Mouse (Mus musculus): ENCODE measurements around the gene Mboat1. TPM values are rescaled to one million over a fixed set of nuclear protein-coding genes. Genes with fewer than 3 reads are reported as not detected.

Gene Mboat1
- polyA plus RNA-seq (2015; fragmentation: Nextera tagmentation; extraction: Ambion mirVana) = 3.0 and 3.4 TPM in 2 replicates

- peak within 1 kb of the TSS; percentile 83 for H3K9ac ChIP-seq (replicated peaks)
- H3K27me3 ChIP-seq = peaks cover 28% of the 10 kb centered on the region
- H3K27ac ChIP-seq = no peak within 1 kb of the TSS
- H3K4me3 ChIP-seq (replicated peaks) = peak within 1 kb of the TSS; percentile 70
- no peaks in the 10 kb centered on the region for H3K36me3 ChIP-seq
- under 1% methylated on average over 40 of the region's 55 CpGs for WGBS
- H3K4me2 ChIP-seq (replicated peaks) = peak within 1 kb of the TSS; percentile 94
- 0 out of 2 replicates have a peak, but pooled peaks cover 7% of the 10 kb centered on the region for H3K4me1 ChIP-seq (replicated peaks)
- ATAC-seq = peak; percentile 96
- H3K9me3 ChIP-seq = no peaks in the 10 kb centered on the region
Measured at GRCm38 (mm10) chr13:30136243-30136922, at the start of gene Mboat1. TSS of gene Mboat1 (plus strand) at chr13:30136489.

- ATAC-seq = no peak
- WGBS = 32% methylated on average over 2 of the region's 2 CpGs
- no peaks in the 10 kb centered on the region for H3K4me1 ChIP-seq (replicated peaks)
Measured at GRCm38 (mm10) chr13:30093086-30093485, 43.2 kb upstream of the Mboat1 start.

GRCm38 (mm10) chr13:30095851-30096250 is 40.4 kb upstream of the Mboat1 start:
- Histone ChIP-seq H3K27me3 (no peaks in the 10 kb centered on the region), H3K4me3 (replicated peaks) (no peak overlapping the region), H3K4me1 (replicated peaks) (no peaks in the 10 kb centered on the region), H3K27ac (no peak overlapping the region), H3K9ac (replicated peaks) (no peak overlapping the region), H3K36me3 (no peaks in the 10 kb centered on the region), H3K9me3 (no peaks in the 10 kb centered on the region), H3K4me2 (replicated peaks) (no peak overlapping the region)
- ATAC-seq = no peak
- 81% methylated on average over 4 of the region's 4 CpGs for WGBS

More at GRCm38 (mm10) chr13:30093086-30093485, 43.2 kb upstream of the Mboat1 start:
- Histone ChIP-seq H3K27ac (no peak overlapping the region), H3K36me3 (no peaks in the 10 kb centered on the region), H3K9me3 (peaks cover 6% of the 10 kb centered on the region; the same call in 1 of the 2 replicates), H3K27me3 (no peaks in the 10 kb centered on the region), H3K9ac (replicated peaks) (no peak overlapping the region), H3K4me3 (replicated peaks) (no peak overlapping the region), H3K4me2 (replicated peaks) (no peak overlapping the region)

- H3K36me3 ChIP-seq = no peaks in the 10 kb centered on the region
- H3K27ac ChIP-seq = no peak overlapping the region
- no peak overlapping the region for H3K9ac ChIP-seq (replicated peaks)
- H3K9me3 ChIP-seq = no peaks in the 10 kb centered on the region
- no peaks in the 10 kb centered on the region for H3K27me3 ChIP-seq
- 76% methylated on average over 4 of the region's 4 CpGs for WGBS
- ATAC-seq = no peak
- no peaks in the 10 kb centered on the region for H3K4me1 ChIP-seq (replicated peaks)
- H3K4me3 ChIP-seq (replicated peaks) = no peak overlapping the region
- no peak overlapping the region for H3K4me2 ChIP-seq (replicated peaks)
Measured at GRCm38 (mm10) chr13:30096536-30096935, 39.8 kb upstream of the Mboat1 start.

GRCm38 (mm10) chr13:30109001-30109600 is 27.2 kb upstream of the Mboat1 start:
- H3K9me3 ChIP-seq = no peaks in the 10 kb centered on the region
- 89% methylated on average over 4 of the region's 4 CpGs for WGBS
- H3K27ac ChIP-seq = no peak overlapping the region
- ATAC-seq = no peak
- H3K27me3 ChIP-seq = no peaks in the 10 kb centered on the region
- no peak overlapping the region for H3K4me3 ChIP-seq (replicated peaks)
- no peaks in the 10 kb centered on the region for H3K4me1 ChIP-seq (replicated peaks)
- no peak overlapping the region for H3K4me2 ChIP-seq (replicated peaks)
- no peak overlapping the region for H3K9ac ChIP-seq (replicated peaks)
- H3K36me3 ChIP-seq = no peaks in the 10 kb centered on the region

- no peak overlapping the region for H3K4me3 ChIP-seq (replicated peaks)
- no peaks in the 10 kb centered on the region for H3K9me3 ChIP-seq
- no peaks in the 10 kb centered on the region for H3K36me3 ChIP-seq
- no peak overlapping the region for H3K27ac ChIP-seq
- H3K9ac ChIP-seq (replicated peaks) = no peak overlapping the region
- H3K4me2 ChIP-seq (replicated peaks) = no peak overlapping the region
- ATAC-seq = no peak
- no peaks in the 10 kb centered on the region for H3K4me1 ChIP-seq (replicated peaks)
- 84% methylated on average over 5 of the region's 5 CpGs for WGBS
- H3K27me3 ChIP-seq = no peaks in the 10 kb centered on the region
Measured at GRCm38 (mm10) chr13:30115792-30116191, 20.5 kb upstream of the Mboat1 start.

- 0 out of 2 replicates have a peak, but pooled peaks cover 7% of the 10 kb centered on the region for H3K4me1 ChIP-seq (replicated peaks)
- H3K4me2 ChIP-seq (replicated peaks) = peak overlapping the region; percentile 94
- no peaks in the 10 kb centered on the region for H3K36me3 ChIP-seq
- H3K27ac ChIP-seq = no peak overlapping the region
- H3K9me3 ChIP-seq = no peaks in the 10 kb centered on the region
- H3K27me3 ChIP-seq = peaks cover 28% of the 10 kb centered on the region
- WGBS = 27% methylated on average over 13 of the region's 13 CpGs
- no peak overlapping the region; the same call in 1 of the 2 replicates for H3K9ac ChIP-seq (replicated peaks)
- peak overlapping the region; percentile 70 for H3K4me3 ChIP-seq (replicated peaks)
- ATAC-seq = peak; percentile 5; the same call in 1 of the 2 replicates
Measured at GRCm38 (mm10) chr13:30136923-30137629, 787 bp downstream of the Mboat1 start.

GRCm38 (mm10) chr13:30137951-30138350 is 1.7 kb downstream of the Mboat1 start:
- Histone ChIP-seq H3K9me3 (no peaks in the 10 kb centered on the region), H3K27ac (no peak overlapping the region), H3K4me1 (replicated peaks) (0 out of 2 replicates have a peak, but pooled peaks cover 7% of the 10 kb centered on the region), H3K9ac (replicated peaks) (no peak overlapping the region), H3K4me3 (replicated peaks) (no peak overlapping the region), H3K36me3 (no peaks in the 10 kb centered on the region), H3K4me2 (replicated peaks) (no peak overlapping the region), H3K27me3 (peaks cover 28% of the 10 kb centered on the region)
- ATAC-seq = no peak
- 86% methylated on average over 6 of the region's 6 CpGs for WGBS

- Histone ChIP-seq H3K4me3 (replicated peaks) (no peak overlapping the region), H3K27ac (no peak overlapping the region), H3K9me3 (no peaks in the 10 kb centered on the region), H3K9ac (replicated peaks) (no peak overlapping the region), H3K4me2 (replicated peaks) (no peak overlapping the region), H3K36me3 (no peaks in the 10 kb centered on the region), H3K4me1 (replicated peaks) (0 out of 2 replicates have a peak, but pooled peaks cover 7% of the 10 kb centered on the region), H3K27me3 (peaks cover 18% of the 10 kb centered on the region)
- WGBS = 89% methylated on average over 5 of the region's 5 CpGs
- ATAC-seq = no peak
Measured at GRCm38 (mm10) chr13:30140149-30140548, 3.9 kb downstream of the Mboat1 start.

GRCm38 (mm10) chr13:30140646-30141045 is 4.4 kb downstream of the Mboat1 start:
- no peak overlapping the region for H3K4me2 ChIP-seq (replicated peaks)
- H3K27ac ChIP-seq = no peak overlapping the region
- no peak for ATAC-seq
- H3K9ac ChIP-seq (replicated peaks) = no peak overlapping the region
- no peaks in the 10 kb centered on the region for H3K36me3 ChIP-seq
- peaks cover 13% of the 10 kb centered on the region for H3K27me3 ChIP-seq
- H3K9me3 ChIP-seq = no peaks in the 10 kb centered on the region
- H3K4me1 ChIP-seq (replicated peaks) = 0 out of 2 replicates have a peak, but pooled peaks cover 7% of the 10 kb centered on the region
- H3K4me3 ChIP-seq (replicated peaks) = no peak overlapping the region
- 94% methylated on average over 12 of the region's 12 CpGs for WGBS

GRCm38 (mm10) chr13:30141996-30142395 is 5.7 kb downstream of the Mboat1 start:
- Histone ChIP-seq H3K36me3 (no peaks in the 10 kb centered on the region), H3K4me2 (replicated peaks) (no peak overlapping the region), H3K4me1 (replicated peaks) (0 out of 2 replicates have a peak, but pooled peaks cover under 1% of the 10 kb centered on the region), H3K27me3 (peaks cover 8% of the 10 kb centered on the region), H3K4me3 (replicated peaks) (no peak overlapping the region), H3K9ac (replicated peaks) (no peak overlapping the region), H3K9me3 (no peaks in the 10 kb centered on the region), H3K27ac (no peak overlapping the region)
- WGBS = 88% methylated on average over 5 of the region's 5 CpGs
- ATAC-seq = no peak

GRCm38 (mm10) chr13:30146468-30146867 is 10.2 kb downstream of the Mboat1 start:
- Histone ChIP-seq H3K36me3 (no peaks in the 10 kb centered on the region), H3K9me3 (no peaks in the 10 kb centered on the region), H3K4me3 (replicated peaks) (no peak overlapping the region), H3K27ac (no peak overlapping the region), H3K4me2 (replicated peaks) (no peak overlapping the region), H3K4me1 (replicated peaks) (no peaks in the 10 kb centered on the region), H3K27me3 (no peaks in the 10 kb centered on the region), H3K9ac (replicated peaks) (no peak overlapping the region)
- ATAC-seq = no peak
- WGBS = 93% methylated on average over 6 of the region's 6 CpGs

Measured in midbrain, embryonic 13.5 days (tissue).